Mouse (Mus musculus): ENCODE measurements around the gene Cacng2.

The Cacng2 gene

GRCm38 (mm10) chr15:77952921-77953320 is 166.9 kb downstream of the Cacng2 start:
- DNase-seq (ENCODE audit: low read depth): no peak

GRCm38 (mm10) chr15:77949061-77949460 is 170.8 kb downstream of the Cacng2 start:
- no peak for DNase-seq (ENCODE audit: low read depth)

- no peak for DNase-seq (ENCODE audit: low read depth)
Observed at GRCm38 (mm10) chr15:77945711-77946110, 174.1 kb downstream of the Cacng2 start.
